Mouse (Mus musculus) cerebellum, adult 18-20 months (tissue): ENCODE measurements at regions not wholly inside any gene's neighbourhood (a gene's known extent, or its start where the extent isn't known, plus 50 kb on each side); places are given as distances from the start of the nearest gene placed in this dataset.

Source experiments
- DNase-seq, 2 experiments: peaks; one replicate each; pipeline ENCODE4 v3.0.0; 2021

- DNase-seq = no peak
Measured at GRCm38 (mm10) chr1:127152840-127153239, 52.0 kb upstream of the Mgat5 start.

GRCm38 (mm10) chr1:127135521-127135920 lies 69.3 kb upstream of the Mgat5 start:
- DNase-seq = no peak

- no peak for DNase-seq
Measured at GRCm38 (mm10) chr1:127131871-127132270, 72.9 kb upstream of the Mgat5 start.

- DNase-seq = no peak
Measured at GRCm38 (mm10) chr1:127124862-127125261, 80.0 kb upstream of the Mgat5 start.

GRCm38 (mm10) chr1:127118019-127118418 lies 86.8 kb upstream of the Mgat5 start:
- DNase-seq = no peak

GRCm38 (mm10) chr1:127107485-127107884 lies 97.3 kb upstream of the Mgat5 start:
- DNase-seq = peak; percentile 8 to 22

- no peak for DNase-seq
Measured at GRCm38 (mm10) chr1:127105861-127106260, 99.0 kb upstream of the Mgat5 start.

- no peak for DNase-seq
Measured at GRCm38 (mm10) chr1:127103664-127104063, 101.2 kb upstream of the Mgat5 start.

- no peak for DNase-seq
Measured at GRCm38 (mm10) chr1:127098871-127099420, 105.9 kb upstream of the Mgat5 start.

- no peak for DNase-seq
Measured at GRCm38 (mm10) chr1:127087616-127088015, 117.2 kb upstream of the Mgat5 start.

GRCm38 (mm10) chr1:127085988-127086387 lies 118.8 kb upstream of the Mgat5 start:
- no peak for DNase-seq

- DNase-seq = no peak
Measured at GRCm38 (mm10) chr1:127083761-127084308, 121.0 kb upstream of the Mgat5 start.

GRCm38 (mm10) chr1:127079012-127079411 lies 125.8 kb upstream of the Mgat5 start:
- no peak for DNase-seq

- no peak for DNase-seq
Measured at GRCm38 (mm10) chr1:127062430-127062829, 142.4 kb upstream of the Mgat5 start.

GRCm38 (mm10) chr1:127045711-127046420 lies 158.9 kb upstream of the Mgat5 start:
- DNase-seq = no peak

GRCm38 (mm10) chr1:127034748-127035147 lies 170.1 kb upstream of the Mgat5 start:
- no peak for DNase-seq

- DNase-seq = no peak
Measured at GRCm38 (mm10) chr1:127031563-127031962, 173.3 kb upstream of the Mgat5 start.

- no peak for DNase-seq
Measured at GRCm38 (mm10) chr1:127028872-127029497, 175.8 kb upstream of the Mgat5 start.

GRCm38 (mm10) chr1:127023100-127023499 lies 181.7 kb upstream of the Mgat5 start:
- DNase-seq = no peak

- no peak for DNase-seq
Measured at GRCm38 (mm10) chr1:127017698-127018097, 187.1 kb upstream of the Nckap5 start.

GRCm38 (mm10) chr1:127015894-127016245 lies 185.3 kb upstream of the Nckap5 start:
- DNase-seq = no peak

- DNase-seq = no peak
Measured at GRCm38 (mm10) chr1:127015042-127015893, 184.7 kb upstream of the Nckap5 start.

GRCm38 (mm10) chr1:127011901-127012300 lies 181.3 kb upstream of the Nckap5 start:
- peak; percentile 10 to 26 for DNase-seq
